Mouse (Mus musculus) inflammation-experienced regulatory T-cells, adult 6 months (primary cell): ENCODE data around the gene Col8a1. TPM values are rescaled to one million over a fixed set of nuclear protein-coding genes. Genes with fewer than 3 reads are reported as not detected.

Experiments
- ATAC-seq: one replicate; pipeline ENCODE4 v1.8.0; 2017
- polyA plus RNA-seq, 3 experiments: library from polyadenylated mRNA; unstranded; fragments of 100-300 nt; shearing (Covaris generic); gene quantifications; one replicate each; pipeline ENCODE4 v1.2.1; 2017

Gene Col8a1
- polyA plus RNA-seq: under 1 TPM in 1 of 3 experiments, not detected in 2; 0.23 TPM

- no peak for ATAC-seq
These were observed at the start of gene Col8a1 for GRCm38 (mm10) chr16:57754526-57755125. Gene Col8a1, minus strand, starts transcription at chr16:57754737.

DNA sequence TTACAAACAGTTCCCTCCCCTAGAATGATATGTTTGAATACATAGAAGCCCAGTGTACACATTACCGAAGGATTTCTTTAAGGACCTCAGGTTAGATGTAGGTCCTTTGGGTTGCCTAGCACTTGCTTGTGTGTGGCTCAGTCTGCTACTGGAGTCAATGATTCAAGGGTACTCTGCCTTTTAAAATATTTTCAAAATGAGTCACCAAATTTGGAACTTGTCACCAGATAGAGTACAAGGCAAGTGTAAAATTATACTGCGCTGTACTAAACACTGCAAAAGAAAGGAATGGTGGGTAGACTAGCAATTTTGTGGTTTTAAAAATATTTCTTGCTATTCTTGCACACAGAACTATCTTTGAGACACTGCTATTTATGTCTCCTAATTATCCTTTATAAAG, 47.3 kb upstream of the Col8a1 start:
- ATAC-seq: no peak

GRCm38 (mm10) chr16:57796321-57796720, 41.8 kb upstream of the Col8a1 start:
- no peak for ATAC-seq

GRCm38 (mm10) chr16:57779011-57779410, 24.5 kb upstream of the Col8a1 start:
- ATAC-seq: no peak

GRCm38 (mm10) chr16:57765615-57766014, 11.1 kb upstream of the Col8a1 start:
- no peak for ATAC-seq

DNA sequence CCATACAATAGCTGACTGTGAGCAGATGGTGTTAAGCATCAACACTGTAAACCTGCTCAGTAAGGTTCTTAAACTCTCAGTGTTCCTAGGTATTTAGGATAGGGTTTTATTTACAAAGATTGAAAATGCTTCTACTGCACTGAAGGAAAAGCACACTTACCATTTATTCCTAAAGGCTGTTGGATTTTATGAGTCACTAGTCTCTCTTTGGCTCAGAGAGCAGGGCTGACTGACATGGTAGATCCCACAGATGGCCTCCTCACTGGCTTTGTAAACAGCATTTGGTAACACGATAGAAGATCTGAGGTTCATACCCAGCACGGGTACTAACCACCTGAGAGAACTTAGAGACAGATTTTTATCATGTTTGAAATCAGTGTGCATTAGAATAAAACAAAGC, 5.3 kb upstream of the Col8a1 start:
- ATAC-seq: no peak

DNA sequence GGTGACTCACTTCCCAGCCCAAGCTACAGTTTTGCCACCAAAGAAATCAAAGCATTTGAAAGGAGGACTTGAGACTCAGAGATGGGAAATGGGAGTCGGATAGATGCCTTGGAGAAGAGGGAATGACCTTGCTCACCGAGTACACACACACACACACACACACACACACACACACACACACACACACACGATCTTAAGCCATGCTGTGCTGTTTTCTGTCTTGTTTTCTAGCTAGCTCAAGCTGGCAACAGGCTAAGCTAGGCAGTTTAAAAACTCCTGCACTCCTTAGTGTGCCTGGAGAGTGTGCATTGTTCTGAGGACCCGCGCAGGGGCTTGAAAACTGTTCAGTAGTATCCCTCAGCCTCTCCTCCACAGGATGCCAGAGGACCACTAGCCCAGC, 1.2 kb upstream of the Col8a1 start:
- ATAC-seq: no peak

DNA sequence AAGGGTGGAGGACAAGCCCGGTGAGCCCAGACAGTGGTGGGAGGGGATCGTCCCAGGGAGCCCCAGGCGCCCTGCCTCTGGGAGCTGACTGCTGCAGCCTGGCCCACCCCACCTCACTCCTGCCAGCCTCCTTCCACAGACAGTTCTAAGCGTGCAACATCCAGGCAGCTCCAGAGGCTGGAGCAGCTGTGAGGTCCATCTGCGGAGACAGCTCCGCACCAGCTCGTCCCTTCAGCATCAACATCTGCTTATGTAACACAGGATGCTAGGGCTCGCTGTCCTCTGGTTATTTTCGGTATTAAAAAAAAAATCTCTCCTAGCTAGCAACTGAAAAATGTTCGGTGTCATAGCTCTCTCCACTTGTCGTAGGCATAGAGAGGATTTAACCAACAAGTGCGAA, 704 bp upstream of the Col8a1 start:
- ATAC-seq: no peak

GRCm38 (mm10) chr16:57753539-57754280, 827 bp downstream of the Col8a1 start:
- no peak for ATAC-seq

GRCm38 (mm10) chr16:57750549-57750948, 4.0 kb downstream of the Col8a1 start:
- no peak for ATAC-seq

DNA sequence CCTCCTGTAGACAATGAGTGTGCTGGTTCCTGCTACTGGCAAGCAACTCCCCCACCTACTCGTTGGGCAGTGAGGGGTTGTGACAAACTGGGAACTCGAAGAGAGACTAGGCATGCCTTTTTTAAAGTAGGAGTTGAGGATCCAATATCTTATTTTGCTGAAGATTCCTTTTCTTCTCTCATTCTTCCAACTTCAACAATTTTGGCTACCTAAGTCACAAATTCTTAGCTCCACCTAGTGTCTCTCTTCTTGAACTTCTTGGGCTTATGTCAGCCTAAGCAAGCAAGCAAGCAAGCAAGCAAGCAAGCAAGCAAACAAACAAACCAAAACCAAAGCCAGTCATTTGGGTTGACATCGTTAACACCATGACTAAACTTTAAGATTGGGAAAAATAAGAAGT, 6.4 kb downstream of the Col8a1 start:
- no peak for ATAC-seq

- no peak for ATAC-seq
These were observed 7.0 kb downstream of the Col8a1 start for GRCm38 (mm10) chr16:57747357-57748056.

- ATAC-seq: no peak
These were observed 14.4 kb downstream of the Col8a1 start for GRCm38 (mm10) chr16:57740169-57740568.

GRCm38 (mm10) chr16:57734942-57735341, 19.6 kb downstream of the Col8a1 start:
- ATAC-seq: no peak

GRCm38 (mm10) chr16:57733545-57733944, 21.0 kb downstream of the Col8a1 start:
- no peak for ATAC-seq

GRCm38 (mm10) chr16:57733139-57733538, 21.4 kb downstream of the Col8a1 start:
- ATAC-seq: no peak

DNA sequence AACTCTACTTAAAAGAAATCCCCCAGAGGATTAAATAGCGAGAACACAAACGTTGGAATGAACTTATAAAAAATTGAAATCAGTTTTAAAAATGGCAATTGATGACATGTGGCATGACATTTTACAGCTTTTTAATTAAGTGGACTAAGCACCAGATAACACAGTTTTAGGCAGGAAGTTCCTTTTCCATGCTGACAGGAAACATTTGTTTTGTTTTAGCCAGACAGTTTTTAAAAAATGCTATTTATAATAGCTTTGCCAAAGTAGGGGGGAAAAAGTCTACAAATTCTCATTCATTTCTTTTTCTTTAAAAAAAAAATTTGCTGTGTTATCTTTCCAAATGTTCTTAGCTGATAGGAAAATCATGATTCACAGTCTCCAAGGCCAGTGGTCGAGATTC, 29.6 kb downstream of the Col8a1 start:
- ATAC-seq: no peak

DNA sequence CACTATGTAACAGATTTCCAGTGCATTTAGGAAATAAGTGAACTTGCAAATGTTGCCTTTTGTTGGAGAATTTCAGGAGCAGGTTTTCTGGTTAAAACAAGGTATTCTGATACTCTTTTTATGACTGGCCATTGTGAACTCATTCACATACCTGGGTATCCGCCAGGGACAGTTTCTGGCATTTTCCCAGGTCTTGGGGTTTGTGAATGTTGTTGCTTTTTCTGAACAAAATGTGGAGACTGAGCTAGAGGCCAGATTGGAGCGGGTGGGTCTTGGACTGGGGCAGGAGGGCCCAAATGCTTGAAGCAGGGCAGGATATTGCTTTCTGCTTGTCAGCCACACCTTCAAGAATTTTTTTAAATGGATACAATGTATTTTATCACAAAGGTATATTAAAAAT, 35.6 kb downstream of the Col8a1 start:
- ATAC-seq: no peak

DNA sequence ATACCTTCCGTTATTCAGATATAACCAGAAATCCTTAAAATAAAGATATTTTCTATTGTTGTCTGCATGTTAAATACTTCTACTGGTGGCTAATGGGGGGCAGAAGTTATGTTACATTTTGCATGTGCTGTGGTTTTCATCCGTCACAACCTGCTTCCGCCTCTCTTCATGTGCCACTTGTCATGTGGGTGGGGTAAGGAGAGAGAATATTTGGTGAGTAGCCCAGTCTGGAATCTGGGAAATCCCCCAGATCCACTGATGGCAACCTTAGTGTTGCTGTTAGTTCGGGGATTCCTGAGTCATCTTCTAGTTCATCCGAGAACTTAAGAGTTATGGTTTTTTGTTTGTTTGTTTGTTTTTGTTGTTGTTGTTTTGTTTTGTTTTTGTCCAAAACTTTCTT, 55.8 kb downstream of the Col8a1 start:
- ATAC-seq: no peak

- no peak for ATAC-seq
These were observed 59.8 kb downstream of the Col8a1 start for GRCm38 (mm10) chr16:57694694-57695093.

DNA sequence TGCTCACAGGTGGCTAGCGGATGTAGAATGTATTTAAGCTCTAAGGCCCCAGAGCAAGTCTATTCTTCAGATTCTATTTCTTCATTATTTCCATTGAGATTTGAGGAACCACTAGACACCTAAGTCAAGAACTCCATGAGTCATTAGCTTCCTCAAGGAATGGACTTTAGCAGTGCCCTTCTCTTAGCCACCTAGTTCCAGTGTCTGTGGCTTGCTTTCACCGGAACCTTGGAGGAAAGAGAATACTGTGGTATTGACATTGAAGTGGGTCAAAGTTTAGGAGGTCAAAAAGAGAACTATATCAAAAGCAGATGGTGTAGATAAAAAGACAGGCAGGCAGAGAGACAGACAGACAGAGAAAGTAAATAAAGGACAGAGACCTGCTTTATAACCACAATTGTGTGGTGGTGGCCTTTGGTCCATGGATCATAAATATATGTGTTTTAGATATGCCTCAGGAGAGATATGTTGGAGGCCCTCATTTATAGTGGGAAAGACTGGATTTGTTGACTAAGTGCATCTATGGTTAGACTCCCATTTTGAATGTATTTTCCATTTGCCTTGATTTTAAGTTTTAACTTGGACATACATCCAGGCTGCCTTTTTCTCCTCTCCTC, 60.5 kb downstream of the Col8a1 start:
- no peak for ATAC-seq

DNA sequence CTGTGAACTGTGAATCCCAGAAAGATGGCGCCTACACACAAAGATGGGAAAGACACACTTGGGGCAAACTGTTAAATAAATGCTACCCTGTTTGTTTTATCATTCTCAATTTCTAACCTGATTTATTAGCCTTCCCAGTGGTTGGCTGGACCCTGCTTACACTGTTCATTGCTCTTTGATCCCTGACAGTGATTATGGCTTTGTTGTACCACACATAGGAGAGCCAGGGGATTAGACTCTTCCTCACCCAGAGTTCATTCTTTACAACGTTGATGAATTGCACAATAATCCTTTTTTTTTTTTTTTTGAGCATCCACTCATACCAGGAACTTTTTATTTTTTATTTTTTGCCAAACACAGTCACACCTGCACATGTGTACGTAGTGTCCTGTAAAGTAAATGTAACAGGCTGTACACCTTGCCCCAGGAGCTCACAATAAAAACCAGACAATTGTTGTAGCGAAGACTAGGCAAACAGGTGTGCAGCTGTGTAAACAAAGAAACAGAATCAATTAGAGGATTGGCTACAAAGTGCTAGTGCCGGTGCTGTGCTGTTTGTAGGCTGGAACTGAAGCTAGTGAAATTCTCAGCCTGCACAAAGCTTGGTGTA, 68.6 kb downstream of the Col8a1 start:
- ATAC-seq: no peak

DNA sequence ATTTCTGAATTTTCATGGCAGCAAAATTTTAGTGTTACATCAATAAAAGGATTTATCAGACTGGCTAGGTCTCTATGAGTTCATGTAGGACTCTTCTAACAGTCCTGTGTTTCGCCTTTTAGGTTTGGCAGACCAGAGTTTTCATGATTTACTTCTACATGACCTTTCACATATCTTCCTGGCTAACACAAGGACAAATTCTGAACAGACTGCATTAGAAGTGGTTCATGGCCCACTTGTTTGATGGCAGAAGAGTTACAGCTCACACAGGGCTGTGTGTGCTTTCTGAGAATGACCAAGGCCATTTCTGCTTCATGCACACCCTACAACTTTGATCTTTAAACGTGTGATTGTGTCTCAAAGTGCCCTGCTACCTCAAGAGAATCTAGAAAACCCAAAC, 82.3 kb downstream of the Col8a1 start:
- no peak for ATAC-seq
